Mouse (Mus musculus): ENCODE measurements around the gene Capn1.

Capn1 gene

GRCm38 (mm10) chr19:5951631-5952030, 64.1 kb downstream of the Capn1 start:
- no peak for DNase-seq

- no peak for DNase-seq
These were observed 65.5 kb downstream of the Capn1 start for GRCm38 (mm10) chr19:5950218-5950617.

GRCm38 (mm10) chr19:5945891-5946290, 69.8 kb downstream of the Capn1 start:
- DNase-seq, result no peak

- peak; percentile 86 for DNase-seq
These were observed 70.7 kb downstream of the Capn1 start for GRCm38 (mm10) chr19:5945027-5945426.

- DNase-seq, result no peak
These were observed 71.6 kb downstream of the Capn1 start for GRCm38 (mm10) chr19:5944145-5944544.

GRCm38 (mm10) chr19:5943404-5943803, 72.3 kb downstream of the Capn1 start:
- no peak for DNase-seq

- no peak for DNase-seq
These were observed 73.1 kb downstream of the Capn1 start for GRCm38 (mm10) chr19:5942581-5942980.

- no peak for DNase-seq
These were observed 75.0 kb downstream of the Capn1 start for GRCm38 (mm10) chr19:5940656-5941055.

GRCm38 (mm10) chr19:5940173-5940572, 75.5 kb downstream of the Capn1 start:
- peak; percentile 38 for DNase-seq

GRCm38 (mm10) chr19:5939715-5940114, 76.0 kb downstream of the Capn1 start:
- DNase-seq, result no peak

All from layer of hippocampus, adult 9-11 months (tissue).